Mouse (Mus musculus): ENCODE measurements around the gene Mrpl1. TPM values are rescaled to one million over a fixed set of nuclear protein-coding genes. Genes with fewer than 3 reads are reported as not detected.
A peak's percentile ranks its signal among the peaks of the same experiment; 100 is the strongest.

The Mrpl1 gene
- polyA plus RNA-seq, 1 experiment = 2.7 TPM

- WGBS = 67% methylated on average over 3 of the region's 3 CpGs
- no peaks in the 10 kb centered on the region for H3K27me3 ChIP-seq (ENCODE audit: control insufficient read depth, insufficient read depth, low read length)
- no peaks in the 10 kb centered on the region for H3K4me1 ChIP-seq (replicated peaks; ENCODE audit: control insufficient read depth, insufficient read depth, low read length)
- no peak overlapping the region for H3K27ac ChIP-seq (ENCODE audit: control insufficient read depth, insufficient read depth, low read length)
- peak; percentile 47 for DNase-seq
- no peak for TF ChIP-seq CTCF (IDR thresholded peaks at IDR 0.05; ENCODE audit: borderline replicate concordance, control insufficient read depth, extremely low read depth, insufficient read depth, low read length, poor library complexity)
- no peak for TF ChIP-seq POLR2A (IDR thresholded peaks at IDR 0.05; ENCODE audit: control insufficient read depth, extremely low read depth, insufficient read depth, low read length, poor library complexity)
- peaks cover 4% of the 10 kb centered on the region; the same call in 1 of the 2 replicates for H3K36me3 ChIP-seq (ENCODE audit: control insufficient read depth, insufficient read depth, low read length)
- H3K4me3 ChIP-seq (ENCODE audit: control insufficient read depth, insufficient read depth, low read length) = no peak overlapping the region
Observed at GRCm38 (mm10) chr5:96267017-96267702, 57.9 kb downstream of the Mrpl1 start.

- no peaks in the 10 kb centered on the region for H3K27me3 ChIP-seq (ENCODE audit: control insufficient read depth, insufficient read depth, low read length)
- H3K4me3 ChIP-seq (ENCODE audit: control insufficient read depth, insufficient read depth, low read length) = no peak overlapping the region
- no peak for DNase-seq
- TF ChIP-seq POLR2A (IDR thresholded peaks at IDR 0.05; ENCODE audit: control insufficient read depth, extremely low read depth, insufficient read depth, low read length, poor library complexity) = no peak
- TF ChIP-seq CTCF (IDR thresholded peaks at IDR 0.05; ENCODE audit: borderline replicate concordance, control insufficient read depth, extremely low read depth, insufficient read depth, low read length, poor library complexity) = no peak
- no peaks in the 10 kb centered on the region for H3K36me3 ChIP-seq (ENCODE audit: control insufficient read depth, insufficient read depth, low read length)
- H3K27ac ChIP-seq (ENCODE audit: control insufficient read depth, insufficient read depth, low read length) = no peak overlapping the region
- no peaks in the 10 kb centered on the region for H3K4me1 ChIP-seq (replicated peaks; ENCODE audit: control insufficient read depth, insufficient read depth, low read length)
- 92% methylated on average over 6 of the region's 6 CpGs for WGBS
Observed at GRCm38 (mm10) chr5:96271070-96271469, 61.8 kb downstream of the Mrpl1 start.

DNA sequence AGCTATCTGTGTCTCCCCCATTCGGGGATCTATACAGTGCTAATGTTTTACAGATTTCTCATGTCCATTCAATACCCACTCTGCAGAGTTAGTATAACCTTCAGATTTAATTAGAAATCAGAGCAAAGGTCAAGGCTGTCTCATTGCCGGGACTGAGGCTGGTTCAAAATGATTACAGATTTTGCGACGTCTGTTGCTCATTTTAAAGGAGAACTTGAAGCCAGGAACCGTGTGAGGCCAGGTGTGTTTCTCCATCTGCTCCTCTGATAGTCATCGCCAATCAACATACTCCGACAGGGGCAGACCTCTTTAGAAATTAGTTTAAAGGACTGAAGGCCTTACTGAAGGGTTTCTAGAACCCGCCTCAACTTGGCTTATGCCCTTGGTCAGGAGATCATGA is 96.5 kb downstream of the Mrpl1 start:
- 90% methylated on average over 8 of the region's 8 CpGs for WGBS
- H3K27me3 ChIP-seq (ENCODE audit: control insufficient read depth, insufficient read depth, low read length) = no peaks in the 10 kb centered on the region
- H3K27ac ChIP-seq (ENCODE audit: control insufficient read depth, insufficient read depth, low read length) = no peak overlapping the region
- H3K4me1 ChIP-seq (replicated peaks; ENCODE audit: control insufficient read depth, insufficient read depth, low read length) = no peaks in the 10 kb centered on the region
- no peak for TF ChIP-seq CTCF (IDR thresholded peaks at IDR 0.05; ENCODE audit: borderline replicate concordance, control insufficient read depth, extremely low read depth, insufficient read depth, low read length, poor library complexity)
- no peak for TF ChIP-seq POLR2A (IDR thresholded peaks at IDR 0.05; ENCODE audit: control insufficient read depth, extremely low read depth, insufficient read depth, low read length, poor library complexity)
- H3K4me3 ChIP-seq (ENCODE audit: control insufficient read depth, insufficient read depth, low read length) = no peak overlapping the region
- no peak for DNase-seq
- H3K36me3 ChIP-seq (ENCODE audit: control insufficient read depth, insufficient read depth, low read length) = no peaks in the 10 kb centered on the region

DNA sequence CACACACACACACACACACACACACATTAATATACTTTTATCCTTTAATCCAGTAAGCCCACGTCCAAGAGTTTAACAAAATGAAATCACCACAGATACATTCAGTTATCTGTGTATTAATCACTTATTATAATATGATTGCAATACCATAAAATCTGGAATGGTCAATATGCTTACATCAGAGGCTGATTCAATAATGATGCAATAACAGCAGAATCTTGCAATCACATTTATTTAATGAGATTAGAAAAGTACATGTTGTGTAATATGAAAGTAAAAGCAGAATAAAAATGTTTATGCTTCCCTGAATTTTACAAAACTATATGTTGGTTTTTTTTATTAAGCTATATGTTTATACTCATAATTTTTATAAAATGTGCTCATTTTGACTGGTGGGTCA is 97.0 kb downstream of the Mrpl1 start:
- 88% methylated on average over 1 of the region's 1 CpGs for WGBS
- TF ChIP-seq CTCF (IDR thresholded peaks at IDR 0.05; ENCODE audit: borderline replicate concordance, control insufficient read depth, extremely low read depth, insufficient read depth, low read length, poor library complexity) = no peak
- no peak for TF ChIP-seq POLR2A (IDR thresholded peaks at IDR 0.05; ENCODE audit: control insufficient read depth, extremely low read depth, insufficient read depth, low read length, poor library complexity)
- Histone ChIP-seq H3K27me3 (ENCODE audit: control insufficient read depth, insufficient read depth, low read length) (no peaks in the 10 kb centered on the region), H3K27ac (ENCODE audit: control insufficient read depth, insufficient read depth, low read length) (no peak overlapping the region), H3K36me3 (ENCODE audit: control insufficient read depth, insufficient read depth, low read length) (no peaks in the 10 kb centered on the region), H3K4me1 (replicated peaks; ENCODE audit: control insufficient read depth, insufficient read depth, low read length) (no peaks in the 10 kb centered on the region), H3K4me3 (ENCODE audit: control insufficient read depth, insufficient read depth, low read length) (no peak overlapping the region)
- DNase-seq = no peak

GRCm38 (mm10) chr5:96306826-96307225 is 97.5 kb downstream of the Mrpl1 start:
- no peak overlapping the region for H3K4me3 ChIP-seq (ENCODE audit: control insufficient read depth, insufficient read depth, low read length)
- DNase-seq = no peak
- TF ChIP-seq CTCF (IDR thresholded peaks at IDR 0.05; ENCODE audit: borderline replicate concordance, control insufficient read depth, extremely low read depth, insufficient read depth, low read length, poor library complexity) (no peak), POLR2A (IDR thresholded peaks at IDR 0.05; ENCODE audit: control insufficient read depth, extremely low read depth, insufficient read depth, low read length, poor library complexity) (no peak)

GRCm38 (mm10) chr5:96308086-96308485 is 98.8 kb downstream of the Mrpl1 start:
- 94% methylated on average over 13 of the region's 13 CpGs for WGBS
- no peaks in the 10 kb centered on the region for H3K27me3 ChIP-seq (ENCODE audit: control insufficient read depth, insufficient read depth, low read length)
- H3K36me3 ChIP-seq (ENCODE audit: control insufficient read depth, insufficient read depth, low read length) = no peaks in the 10 kb centered on the region
- no peak overlapping the region for H3K27ac ChIP-seq (ENCODE audit: control insufficient read depth, insufficient read depth, low read length)
- H3K4me1 ChIP-seq (replicated peaks; ENCODE audit: control insufficient read depth, insufficient read depth, low read length) = no peaks in the 10 kb centered on the region
- no peak overlapping the region for H3K4me3 ChIP-seq (ENCODE audit: control insufficient read depth, insufficient read depth, low read length)
- TF ChIP-seq POLR2A (IDR thresholded peaks at IDR 0.05; ENCODE audit: control insufficient read depth, extremely low read depth, insufficient read depth, low read length, poor library complexity) (no peak), CTCF (IDR thresholded peaks at IDR 0.05; ENCODE audit: borderline replicate concordance, control insufficient read depth, extremely low read depth, insufficient read depth, low read length, poor library complexity) (no peak)
- DNase-seq = no peak

More at GRCm38 (mm10) chr5:96306826-96307225, 97.5 kb downstream of the Mrpl1 start:
- 67% methylated on average over 5 of the region's 5 CpGs for WGBS
- Histone ChIP-seq H3K4me1 (replicated peaks; ENCODE audit: control insufficient read depth, insufficient read depth, low read length) (no peaks in the 10 kb centered on the region), H3K27me3 (ENCODE audit: control insufficient read depth, insufficient read depth, low read length) (no peaks in the 10 kb centered on the region), H3K36me3 (ENCODE audit: control insufficient read depth, insufficient read depth, low read length) (no peaks in the 10 kb centered on the region), H3K27ac (ENCODE audit: control insufficient read depth, insufficient read depth, low read length) (no peak overlapping the region)

Measured in thymus, adult 2 months (tissue).